Mouse (Mus musculus): ENCODE results near the gene Tmem256.

The Tmem256 gene

GRCm38 (mm10) chr11:69886907-69887635 lies 48.8 kb downstream of the Tmem256 start:
- no peak for DNase-seq

Data from cerebellum, adult 9-11 months (tissue).